Mouse (Mus musculus): ENCODE measurements around the gene Gab1. TPM values are rescaled to one million over a fixed set of nuclear protein-coding genes. Genes with fewer than 3 reads are reported as not detected.
A peak's percentile ranks its signal among the peaks of the same experiment; 100 is the strongest.

Gab1 gene
- polyA plus RNA-seq, 1 experiment from 2014 or later: 3.8 TPM

- H3K4me2 ChIP-seq (ENCODE audit: low read depth, low read length): no peak overlapping the region
- H3K27me3 ChIP-seq (ENCODE audit: insufficient read depth, low read length): no peaks in the 10 kb centered on the region
- no peak for DNase-seq
- peaks cover 2% of the 10 kb centered on the region; the same call in 1 of the 2 replicates for H3K4me1 ChIP-seq (ENCODE audit: insufficient read depth)
- ATAC-seq: peak; percentile 56
- no peaks in the 10 kb centered on the region for H3K36me3 ChIP-seq (replicated peaks; ENCODE audit: insufficient read depth, low read length)
- no peak overlapping the region for H3K27ac ChIP-seq (ENCODE audit: low read depth)
- no peak overlapping the region for H3K4me3 ChIP-seq (ENCODE audit: low read depth, low read length)
- no peak overlapping the region for H3K9ac ChIP-seq (replicated peaks)
- H3K9me3 ChIP-seq (ENCODE audit: low read length): no peaks in the 10 kb centered on the region
- no peak for TF ChIP-seq EP300 (IDR thresholded peaks at IDR 0.05; ENCODE audit: low read depth)
- TF ChIP-seq CTCF (IDR thresholded peaks at IDR 0.05; ENCODE audit: low read depth): no peak
- 60% methylated on average over 11 of the region's 11 CpGs for WGBS (ENCODE audit: insufficient replicate concordance)
Observed at GRCm38 (mm10) chr8:80916463-80917235, 36.3 kb upstream of the Gab1 start.

- Histone ChIP-seq H3K9me3 (ENCODE audit: low read length) (no peaks in the 10 kb centered on the region), H3K4me1 (ENCODE audit: insufficient read depth) (peaks cover 2% of the 10 kb centered on the region; the same call in 1 of the 2 replicates), H3K36me3 (replicated peaks; ENCODE audit: insufficient read depth, low read length) (no peaks in the 10 kb centered on the region), H3K9ac (replicated peaks) (no peak overlapping the region), H3K4me3 (ENCODE audit: low read depth, low read length) (no peak overlapping the region), H3K4me2 (ENCODE audit: low read depth, low read length) (no peak overlapping the region), H3K27ac (ENCODE audit: low read depth) (peak overlapping the region; percentile 26; the same call in 1 of the 2 replicates), H3K27me3 (ENCODE audit: insufficient read depth, low read length) (no peaks in the 10 kb centered on the region)
- ATAC-seq (peak; percentile 41; the same call in 1 of the 2 replicates), DNase-seq (peak; percentile 20)
- WGBS (ENCODE audit: insufficient replicate concordance): 62% methylated on average over 1 of the region's 1 CpGs
- no peak; the same call in 1 of the 2 replicates for TF ChIP-seq EP300 (IDR thresholded peaks at IDR 0.05; ENCODE audit: low read depth)
- TF ChIP-seq CTCF (IDR thresholded peaks at IDR 0.05; ENCODE audit: low read depth): no peak
Observed at GRCm38 (mm10) chr8:80913016-80913748, 32.9 kb upstream of the Gab1 start.

- DNase-seq: no peak
- no peak for ATAC-seq
- H3K27me3 ChIP-seq (ENCODE audit: insufficient read depth, low read length): no peaks in the 10 kb centered on the region
Observed at GRCm38 (mm10) chr8:80911400-80911799, 31.1 kb upstream of the Gab1 start.

GRCm38 (mm10) chr8:80908262-80908907, 28.1 kb upstream of the Gab1 start:
- H3K4me2 ChIP-seq (ENCODE audit: low read depth, low read length): no peak overlapping the region
- no peak for TF ChIP-seq CTCF (IDR thresholded peaks at IDR 0.05; ENCODE audit: low read depth)
- no peak for TF ChIP-seq EP300 (IDR thresholded peaks at IDR 0.05; ENCODE audit: low read depth)
- H3K9ac ChIP-seq (replicated peaks): no peak overlapping the region
- H3K27me3 ChIP-seq (ENCODE audit: insufficient read depth, low read length): no peaks in the 10 kb centered on the region
- ATAC-seq (no peak), DNase-seq (no peak)
- no peaks in the 10 kb centered on the region for H3K4me1 ChIP-seq (ENCODE audit: insufficient read depth)
- no peak overlapping the region for H3K27ac ChIP-seq (ENCODE audit: low read depth)
- no peaks in the 10 kb centered on the region for H3K9me3 ChIP-seq (ENCODE audit: low read length)
- 62% methylated on average over 6 of the region's 6 CpGs for WGBS (ENCODE audit: insufficient replicate concordance)
- H3K36me3 ChIP-seq (replicated peaks; ENCODE audit: insufficient read depth, low read length): no peaks in the 10 kb centered on the region
- no peak overlapping the region for H3K4me3 ChIP-seq (ENCODE audit: low read depth, low read length)

More at GRCm38 (mm10) chr8:80911400-80911799, 31.1 kb upstream of the Gab1 start:
- H3K4me3 ChIP-seq (ENCODE audit: low read depth, low read length): no peak overlapping the region
- no peak overlapping the region for H3K4me2 ChIP-seq (ENCODE audit: low read depth, low read length)
- no peak for TF ChIP-seq CTCF (IDR thresholded peaks at IDR 0.05; ENCODE audit: low read depth)
- TF ChIP-seq EP300 (IDR thresholded peaks at IDR 0.05; ENCODE audit: low read depth): no peak
- no peak overlapping the region for H3K9ac ChIP-seq (replicated peaks)
- no peaks in the 10 kb centered on the region for H3K36me3 ChIP-seq (replicated peaks; ENCODE audit: insufficient read depth, low read length)
- H3K9me3 ChIP-seq (ENCODE audit: low read length): no peaks in the 10 kb centered on the region
- WGBS (ENCODE audit: insufficient replicate concordance): 70% methylated on average over 5 of the region's 5 CpGs
- H3K4me1 ChIP-seq (ENCODE audit: insufficient read depth): no peaks in the 10 kb centered on the region
- no peak overlapping the region for H3K27ac ChIP-seq (ENCODE audit: low read depth)

GRCm38 (mm10) chr8:80902354-80902753, 22.0 kb upstream of the Gab1 start:
- Histone ChIP-seq H3K36me3 (replicated peaks; ENCODE audit: insufficient read depth, low read length) (no peaks in the 10 kb centered on the region), H3K4me2 (ENCODE audit: low read depth, low read length) (no peak overlapping the region), H3K9ac (replicated peaks) (no peak overlapping the region), H3K4me1 (ENCODE audit: insufficient read depth) (no peaks in the 10 kb centered on the region), H3K4me3 (ENCODE audit: low read depth, low read length) (no peak overlapping the region), H3K27me3 (ENCODE audit: insufficient read depth, low read length) (no peaks in the 10 kb centered on the region), H3K9me3 (ENCODE audit: low read length) (no peaks in the 10 kb centered on the region), H3K27ac (ENCODE audit: low read depth) (no peak overlapping the region)
- no peak for DNase-seq
- ATAC-seq: no peak
- 76% methylated on average over 9 of the region's 9 CpGs for WGBS (ENCODE audit: insufficient replicate concordance)
- no peak for TF ChIP-seq EP300 (IDR thresholded peaks at IDR 0.05; ENCODE audit: low read depth)
- no peak for TF ChIP-seq CTCF (IDR thresholded peaks at IDR 0.05; ENCODE audit: low read depth)

- H3K4me1 ChIP-seq (ENCODE audit: insufficient read depth): no peaks in the 10 kb centered on the region
- no peak overlapping the region for H3K4me3 ChIP-seq (ENCODE audit: low read depth, low read length)
- DNase-seq (no peak), ATAC-seq (no peak)
- no peaks in the 10 kb centered on the region for H3K9me3 ChIP-seq (ENCODE audit: low read length)
- no peaks in the 10 kb centered on the region for H3K27me3 ChIP-seq (ENCODE audit: insufficient read depth, low read length)
- no peak overlapping the region for H3K9ac ChIP-seq (replicated peaks)
- H3K27ac ChIP-seq (ENCODE audit: low read depth): no peak overlapping the region
- TF ChIP-seq EP300 (IDR thresholded peaks at IDR 0.05; ENCODE audit: low read depth) (no peak), CTCF (IDR thresholded peaks at IDR 0.05; ENCODE audit: low read depth) (no peak)
- no peak overlapping the region for H3K4me2 ChIP-seq (ENCODE audit: low read depth, low read length)
- no peaks in the 10 kb centered on the region for H3K36me3 ChIP-seq (replicated peaks; ENCODE audit: insufficient read depth, low read length)
Observed at GRCm38 (mm10) chr8:80899364-80899763, 19.0 kb upstream of the Gab1 start.

All from liver, postnatal 0 days (tissue).